Mouse (Mus musculus): ENCODE results near the gene Fggy. TPM values are rescaled to one million over a fixed set of nuclear protein-coding genes. Genes with fewer than 3 reads are reported as not detected.

Fggy gene
- total RNA-seq, 4 experiments from 2014 or later, result 57.0 to 86.3 (median 73.5) TPM

- DNase-seq, result no peak
Measured at GRCm38 (mm10) chr4:95778528-95778927, 221.2 kb downstream of the Fggy start.

- no peak for DNase-seq
Measured at GRCm38 (mm10) chr4:95784146-95784895, 227.0 kb downstream of the Fggy start.

DNA sequence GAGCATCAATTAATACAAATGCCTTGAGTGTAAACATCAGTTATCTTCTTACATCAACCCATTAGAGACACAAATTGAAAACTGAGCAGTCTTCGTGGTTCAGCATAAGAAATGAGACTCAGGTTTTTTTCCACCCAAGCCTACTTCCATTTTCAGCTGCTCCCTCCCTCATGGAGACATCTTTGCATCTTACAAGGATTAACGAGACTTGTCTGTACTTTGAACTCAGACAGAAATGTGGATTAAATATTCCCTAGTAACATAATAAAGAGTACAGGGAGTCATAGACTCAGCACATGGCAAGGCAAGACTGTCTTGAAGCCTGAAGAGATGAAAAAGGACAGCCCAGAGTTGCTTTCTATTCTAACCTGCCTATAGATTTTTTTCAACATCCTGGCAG lies 230.3 kb downstream of the Fggy start:
- no peak for DNase-seq

DNA sequence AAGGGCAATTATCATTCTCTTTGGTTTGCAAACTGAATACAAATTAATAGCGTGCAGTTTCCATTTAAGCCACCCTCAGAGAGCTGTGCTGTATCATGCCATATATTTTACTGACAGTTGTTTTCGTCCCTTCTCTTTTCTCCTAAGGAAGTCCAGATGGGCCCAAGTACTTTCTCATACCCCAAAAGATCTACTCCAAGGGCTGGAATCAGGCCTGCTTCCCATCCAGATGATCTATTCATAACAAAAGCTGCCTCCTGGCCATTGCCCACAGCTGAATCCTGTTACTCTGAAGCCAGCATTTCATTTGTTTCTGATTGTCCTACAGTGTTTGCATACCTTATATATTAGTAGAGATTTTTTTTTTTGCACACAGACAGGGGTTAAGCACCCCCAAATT lies 231.6 kb downstream of the Fggy start:
- DNase-seq, result no peak

GRCm38 (mm10) chr4:95791913-95792475 lies 234.7 kb downstream of the Fggy start:
- DNase-seq, result no peak

GRCm38 (mm10) chr4:95793647-95794328 lies 236.5 kb downstream of the Fggy start:
- DNase-seq, result no peak

- no peak for DNase-seq
Measured at GRCm38 (mm10) chr4:95794651-95795050, 237.3 kb downstream of the Fggy start.

DNA sequence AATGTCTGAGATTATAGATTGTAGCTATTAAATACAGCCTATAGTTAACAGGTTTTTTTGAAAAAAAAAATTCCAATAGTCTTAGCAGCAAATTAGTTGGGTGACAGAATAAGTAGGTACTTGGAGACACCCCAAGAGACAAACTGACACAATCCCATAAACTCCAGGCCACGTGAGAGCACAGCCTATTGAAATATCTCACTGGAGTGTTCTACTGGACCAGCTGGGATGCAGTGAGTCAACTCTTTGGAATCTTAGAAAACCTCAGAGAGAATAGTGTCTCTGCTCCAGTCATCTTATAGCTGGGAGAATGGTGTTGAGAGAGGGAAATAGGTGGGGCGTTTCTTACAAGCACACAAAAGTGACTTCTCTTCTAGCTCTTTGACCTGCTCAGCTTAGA lies 238.0 kb downstream of the Fggy start:
- DNase-seq, result no peak

DNA sequence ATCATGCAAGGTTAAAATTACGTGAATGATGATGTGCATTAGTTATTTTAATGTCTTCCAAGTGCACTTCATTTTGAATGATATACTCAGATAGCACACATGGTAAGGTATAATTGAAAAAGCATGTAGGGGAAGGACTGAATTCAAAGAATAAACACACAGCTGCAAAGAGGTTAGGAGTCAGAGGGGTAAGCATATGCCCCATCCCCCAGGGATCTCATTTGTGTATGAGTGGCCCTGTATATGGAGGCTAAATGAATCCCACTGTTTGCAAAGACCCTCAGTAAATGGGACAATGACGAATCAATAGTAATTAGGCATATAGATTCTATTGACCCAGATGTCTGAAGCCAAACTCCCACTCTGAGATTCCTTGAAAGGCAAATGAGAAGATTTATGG lies 262.3 kb downstream of the Fggy start:
- DNase-seq, result no peak

DNA sequence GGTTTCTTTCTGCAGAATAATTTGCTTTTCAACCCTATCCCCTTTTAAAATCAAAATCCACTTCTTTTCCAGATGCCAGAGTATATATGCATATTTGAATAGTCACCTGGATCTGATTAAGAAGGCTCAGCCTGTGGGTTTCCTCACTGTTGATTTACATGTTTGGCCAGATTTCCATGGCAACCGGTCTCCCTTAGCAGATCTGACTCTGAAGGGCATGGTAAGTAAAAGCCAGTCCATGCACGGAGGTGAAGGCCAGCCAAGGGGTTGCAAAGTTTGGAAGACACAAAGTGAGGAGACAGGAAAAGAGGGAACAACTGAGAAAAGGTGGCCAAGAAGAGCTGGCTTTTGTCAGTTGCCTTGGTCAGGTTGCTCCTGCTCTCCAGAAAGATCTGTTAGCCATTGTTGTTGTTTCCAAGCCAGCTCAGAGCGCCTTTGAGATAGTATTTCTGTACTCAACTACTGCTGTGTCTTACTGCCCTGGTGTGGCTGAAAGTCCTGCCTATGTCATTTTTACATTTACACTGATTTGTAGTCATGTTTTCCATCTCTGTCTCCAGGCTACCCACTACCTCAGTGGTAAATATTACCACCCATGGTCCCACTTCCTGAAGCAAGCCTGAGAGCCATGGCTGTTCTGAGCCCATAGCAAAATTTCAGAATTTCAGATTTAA lies 264.7 kb downstream of the Fggy start:
- DNase-seq, result peak; percentile 46

- DNase-seq, result no peak
Measured at GRCm38 (mm10) chr4:95828164-95828563, 270.9 kb downstream of the Fggy start.

GRCm38 (mm10) chr4:95830320-95830719 lies 273.0 kb downstream of the Fggy start:
- DNase-seq, result no peak

- DNase-seq, result no peak
Measured at GRCm38 (mm10) chr4:95839860-95840259, 282.6 kb downstream of the Fggy start.

GRCm38 (mm10) chr4:95840389-95841053 lies 283.2 kb downstream of the Fggy start:
- DNase-seq, result no peak

- DNase-seq, result no peak
Measured at GRCm38 (mm10) chr4:95845981-95846617, 288.8 kb downstream of the Fggy start.

DNA sequence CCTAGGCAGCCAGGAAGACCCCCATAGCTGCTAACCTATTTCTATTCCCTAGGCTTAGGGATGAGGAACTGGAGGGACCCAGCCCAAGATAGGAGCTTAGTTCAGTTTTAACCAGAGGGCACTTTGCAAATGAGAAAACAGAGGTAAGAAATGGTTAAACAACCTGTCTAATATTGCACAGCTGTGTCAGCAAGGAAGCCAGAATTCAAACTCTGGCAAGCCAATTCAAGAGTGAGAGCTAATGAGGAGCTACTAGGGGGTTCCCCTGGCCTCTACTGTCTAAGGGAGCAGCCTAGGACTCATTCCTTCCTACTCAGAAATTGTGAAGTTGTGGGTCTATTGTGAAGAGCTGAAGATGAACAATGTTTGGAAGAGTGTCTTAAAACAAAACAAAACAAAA lies 289.9 kb downstream of the Fggy start:
- no peak for DNase-seq

GRCm38 (mm10) chr4:95847664-95848063 lies 290.4 kb downstream of the Fggy start:
- no peak for DNase-seq

DNA sequence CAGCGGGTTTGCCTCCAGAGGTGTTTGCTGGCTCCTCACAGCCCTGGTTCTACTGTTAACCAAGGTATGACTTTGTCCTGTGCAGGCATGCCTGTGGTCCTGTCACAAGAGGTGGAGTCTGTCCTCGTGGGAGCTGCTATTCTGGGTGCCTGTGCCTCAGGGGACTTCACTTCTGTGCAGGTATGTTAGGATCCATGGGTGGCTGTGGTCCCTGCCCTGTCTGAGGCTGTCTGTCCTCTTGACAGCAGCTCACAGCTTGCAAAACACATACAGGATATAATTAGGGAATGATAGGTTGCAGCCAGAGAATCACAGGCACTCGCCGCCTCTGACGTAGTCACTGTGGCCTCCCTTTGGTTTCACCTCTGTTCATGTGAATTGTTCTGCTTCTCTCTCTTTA lies 292.2 kb downstream of the Fggy start:
- no peak for DNase-seq

DNA sequence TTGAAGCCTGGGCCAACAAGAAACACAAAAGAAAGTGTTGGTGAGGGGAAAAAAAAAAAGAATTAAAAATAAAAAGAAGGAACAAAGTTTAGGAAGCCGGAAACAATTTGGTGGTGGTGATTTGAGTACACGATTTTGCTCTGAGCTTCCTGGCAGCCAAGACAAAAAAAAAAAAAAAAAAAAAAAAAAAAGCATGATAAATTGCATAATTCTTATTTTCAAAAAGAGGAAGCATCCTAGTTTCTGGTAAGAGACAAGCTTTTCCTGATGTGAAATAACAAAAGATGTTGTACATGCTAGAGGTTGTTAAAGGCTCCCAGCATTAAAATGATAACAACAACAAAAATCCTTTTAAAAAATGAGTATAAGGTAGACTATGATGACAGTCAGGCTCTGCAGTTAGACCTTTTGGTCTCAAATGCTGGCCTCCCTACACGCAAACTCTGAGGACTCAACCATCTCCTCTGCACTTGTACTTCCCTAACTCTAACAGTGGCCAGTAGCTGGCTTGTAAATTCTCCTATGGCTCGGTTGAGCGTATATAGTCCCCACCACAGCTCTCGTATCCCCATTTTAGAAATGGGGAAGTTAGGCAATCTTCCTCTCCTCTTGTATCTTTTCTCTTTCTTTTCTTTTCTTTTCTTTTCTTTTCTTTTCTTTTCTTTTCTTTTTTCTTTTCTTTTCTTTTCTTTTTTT lies 292.9 kb downstream of the Fggy start:
- no peak for DNase-seq

GRCm38 (mm10) chr4:95852257-95852656 lies 294.9 kb downstream of the Fggy start:
- DNase-seq, result no peak

GRCm38 (mm10) chr4:95856008-95856407 lies 298.7 kb downstream of the Fggy start:
- no peak for DNase-seq

DNA sequence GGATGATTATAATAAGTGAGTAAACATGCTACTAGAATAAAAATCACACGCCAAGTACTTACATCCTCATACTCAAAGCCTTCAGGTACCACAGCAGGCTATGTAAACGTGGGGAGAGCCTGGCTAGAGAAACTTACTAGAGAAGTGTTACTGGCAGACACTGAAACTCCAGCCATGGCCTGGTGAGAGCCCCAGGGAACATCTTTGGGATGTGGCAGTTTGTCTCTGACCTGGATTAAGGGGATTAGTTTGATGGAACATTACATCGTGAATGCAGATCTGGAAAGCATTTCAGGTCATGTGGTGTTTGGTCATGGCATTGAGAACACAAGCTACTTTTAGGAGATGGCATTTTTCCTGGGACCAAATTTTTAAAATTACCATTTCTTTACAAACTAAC lies 303.3 kb downstream of the Fggy start:
- no peak for DNase-seq
